Mouse (Mus musculus): Measurements from ENCODE around the gene Ift43. TPM values are rescaled to one million over a fixed set of nuclear protein-coding genes. Genes with fewer than 3 reads are reported as not detected.
A peak's percentile ranks its signal among the peaks of the same experiment; 100 is the strongest.

Ift43 gene
- 5.3 TPM in 1 of 2 replicates, not detected in the other for polyA plus RNA-seq (2011; ENCODE audit: insufficient read depth, insufficient read length, low replicate concordance, missing spikeins)

GRCm38 (mm10) chr12:86082481-86083012 lies at the start of gene Ift43:
Gene Ift43 (plus strand): TSS chr12:86082541.
- TF ChIP-seq CTCF (IDR thresholded peaks at IDR 0.05; ENCODE audit: control insufficient read depth, insufficient read depth, low read length): no peak
- no peak for TF ChIP-seq POLR2A (IDR thresholded peaks at IDR 0.05; ENCODE audit: borderline replicate concordance, control insufficient read depth, low read depth, low read length)
- H3K4me1 ChIP-seq (ENCODE audit: control insufficient read depth, insufficient read depth, low read length): no peaks in the 10 kb centered on the region
- H3K27ac ChIP-seq (ENCODE audit: control insufficient read depth, insufficient read depth, low read depth, low read length, poor library complexity): no peak within 1 kb of the TSS
- H3K4me3 ChIP-seq (replicated peaks; ENCODE audit: control insufficient read depth, low read depth, low read length): peak within 1 kb of the TSS; percentile 48
- WGBS: 3% methylated on average over 35 of the region's 35 CpGs

- no peak for TF ChIP-seq POLR2A (IDR thresholded peaks at IDR 0.05; ENCODE audit: borderline replicate concordance, control insufficient read depth, low read depth, low read length)
Measured at GRCm38 (mm10) chr12:86035586-86035985, 46.8 kb upstream of the Ift43 start.

GRCm38 (mm10) chr12:86036368-86037166 lies 45.8 kb upstream of the Ift43 start:
- 83% methylated on average over 9 of the region's 9 CpGs for WGBS

More at GRCm38 (mm10) chr12:86035586-86035985, 46.8 kb upstream of the Ift43 start:
- Histone ChIP-seq H3K4me1 (ENCODE audit: control insufficient read depth, insufficient read depth, low read length) (no peaks in the 10 kb centered on the region), H3K4me3 (replicated peaks; ENCODE audit: control insufficient read depth, low read depth, low read length) (no peak overlapping the region), H3K27ac (ENCODE audit: control insufficient read depth, insufficient read depth, low read depth, low read length, poor library complexity) (no peak overlapping the region)

GRCm38 (mm10) chr12:86037235-86037921 lies 45.0 kb upstream of the Ift43 start:
- WGBS: 78% methylated on average over 12 of the region's 12 CpGs

More at GRCm38 (mm10) chr12:86036368-86037166, 45.8 kb upstream of the Ift43 start:
- Histone ChIP-seq H3K27ac (ENCODE audit: control insufficient read depth, insufficient read depth, low read depth, low read length, poor library complexity) (no peak overlapping the region), H3K4me1 (ENCODE audit: control insufficient read depth, insufficient read depth, low read length) (no peaks in the 10 kb centered on the region), H3K4me3 (replicated peaks; ENCODE audit: control insufficient read depth, low read depth, low read length) (no peak overlapping the region)
- TF ChIP-seq CTCF (IDR thresholded peaks at IDR 0.05; ENCODE audit: control insufficient read depth, insufficient read depth, low read length): no peak
- TF ChIP-seq POLR2A (IDR thresholded peaks at IDR 0.05; ENCODE audit: borderline replicate concordance, control insufficient read depth, low read depth, low read length): no peak

GRCm38 (mm10) chr12:86039078-86039477 lies 43.3 kb upstream of the Ift43 start:
- Histone ChIP-seq H3K4me3 (replicated peaks; ENCODE audit: control insufficient read depth, low read depth, low read length) (no peak overlapping the region), H3K27ac (ENCODE audit: control insufficient read depth, insufficient read depth, low read depth, low read length, poor library complexity) (no peak overlapping the region), H3K4me1 (ENCODE audit: control insufficient read depth, insufficient read depth, low read length) (no peaks in the 10 kb centered on the region)
- TF ChIP-seq CTCF (IDR thresholded peaks at IDR 0.05; ENCODE audit: control insufficient read depth, insufficient read depth, low read length): no peak
- TF ChIP-seq POLR2A (IDR thresholded peaks at IDR 0.05; ENCODE audit: borderline replicate concordance, control insufficient read depth, low read depth, low read length): no peak
- WGBS: 83% methylated on average over 5 of the region's 5 CpGs

More at GRCm38 (mm10) chr12:86037235-86037921, 45.0 kb upstream of the Ift43 start:
- H3K4me1 ChIP-seq (ENCODE audit: control insufficient read depth, insufficient read depth, low read length): no peaks in the 10 kb centered on the region
- no peak for TF ChIP-seq CTCF (IDR thresholded peaks at IDR 0.05; ENCODE audit: control insufficient read depth, insufficient read depth, low read length)
- no peak for TF ChIP-seq POLR2A (IDR thresholded peaks at IDR 0.05; ENCODE audit: borderline replicate concordance, control insufficient read depth, low read depth, low read length)
- no peak overlapping the region for H3K4me3 ChIP-seq (replicated peaks; ENCODE audit: control insufficient read depth, low read depth, low read length)
- no peak overlapping the region for H3K27ac ChIP-seq (ENCODE audit: control insufficient read depth, insufficient read depth, low read depth, low read length, poor library complexity)

- TF ChIP-seq POLR2A (IDR thresholded peaks at IDR 0.05; ENCODE audit: borderline replicate concordance, control insufficient read depth, low read depth, low read length): no peak
- no peak for TF ChIP-seq CTCF (IDR thresholded peaks at IDR 0.05; ENCODE audit: control insufficient read depth, insufficient read depth, low read length)
- H3K4me3 ChIP-seq (replicated peaks; ENCODE audit: control insufficient read depth, low read depth, low read length): no peak overlapping the region
- H3K27ac ChIP-seq (ENCODE audit: control insufficient read depth, insufficient read depth, low read depth, low read length, poor library complexity): no peak overlapping the region
- H3K4me1 ChIP-seq (ENCODE audit: control insufficient read depth, insufficient read depth, low read length): no peaks in the 10 kb centered on the region
- 86% methylated on average over 6 of the region's 6 CpGs for WGBS
Measured at GRCm38 (mm10) chr12:86039751-86040150, 42.6 kb upstream of the Ift43 start.

- H3K4me3 ChIP-seq (replicated peaks; ENCODE audit: control insufficient read depth, low read depth, low read length): no peak overlapping the region
- 57% methylated on average over 5 of the region's 5 CpGs for WGBS
- no peak overlapping the region for H3K27ac ChIP-seq (ENCODE audit: control insufficient read depth, insufficient read depth, low read depth, low read length, poor library complexity)
- TF ChIP-seq POLR2A (IDR thresholded peaks at IDR 0.05; ENCODE audit: borderline replicate concordance, control insufficient read depth, low read depth, low read length): no peak
- TF ChIP-seq CTCF (IDR thresholded peaks at IDR 0.05; ENCODE audit: control insufficient read depth, insufficient read depth, low read length): no peak
- no peaks in the 10 kb centered on the region; the same call in 1 of the 2 replicates for H3K4me1 ChIP-seq (ENCODE audit: control insufficient read depth, insufficient read depth, low read length)
Measured at GRCm38 (mm10) chr12:86046141-86046540, 36.2 kb upstream of the Ift43 start.

- WGBS: 82% methylated on average over 2 of the region's 2 CpGs
- no peaks in the 10 kb centered on the region; the same call in 1 of the 2 replicates for H3K4me1 ChIP-seq (ENCODE audit: control insufficient read depth, insufficient read depth, low read length)
- no peak overlapping the region for H3K4me3 ChIP-seq (replicated peaks; ENCODE audit: control insufficient read depth, low read depth, low read length)
- no peak overlapping the region for H3K27ac ChIP-seq (ENCODE audit: control insufficient read depth, insufficient read depth, low read depth, low read length, poor library complexity)
- no peak for TF ChIP-seq POLR2A (IDR thresholded peaks at IDR 0.05; ENCODE audit: borderline replicate concordance, control insufficient read depth, low read depth, low read length)
- TF ChIP-seq CTCF (IDR thresholded peaks at IDR 0.05; ENCODE audit: control insufficient read depth, insufficient read depth, low read length): no peak
Measured at GRCm38 (mm10) chr12:86046776-86047175, 35.6 kb upstream of the Ift43 start.
